Comparison of ENCODE assay signal across 8 mouse cellular contexts in genomic region chr4:131872672-131873292, GRCm38 (mm10). TPM values are rescaled to one million over a fixed set of nuclear protein-coding genes. Genes with fewer than 3 reads are reported as not detected.
DNase-seq lines count a peak whose midpoint lies in the region; ATAC-seq lines count a peak whose summit lies in the region.

No protein-coding gene starts in this region.

- peaks cover 24% of the 10 kb centered on the region for H3K4me1 ChIP-seq in lung, embryonic 16.5 days (replicated peaks; ENCODE audit: control insufficient read depth, insufficient read depth, low read length)
- H3K4me1 ChIP-seq in hindbrain, embryonic 15.5 days (replicated peaks), result peaks cover 38% of the 10 kb centered on the region
- peaks cover 25% of the 10 kb centered on the region for H3K4me1 ChIP-seq in midbrain, embryonic 14.5 days (ENCODE audit: control insufficient read depth, insufficient read depth, low read length)

- peak overlapping the region; percentile 74 for H3K4me3 ChIP-seq in lung, embryonic 16.5 days (ENCODE audit: low read length)
- H3K4me3 ChIP-seq in hindbrain, embryonic 15.5 days, result peak overlapping the region; percentile 97
- peak overlapping the region; percentile 98 for H3K4me3 ChIP-seq in midbrain, embryonic 14.5 days (replicated peaks; ENCODE audit: low read depth, low read length)

- H3K27ac ChIP-seq in lung, embryonic 16.5 days (ENCODE audit: low read length), result peak overlapping the region; percentile 91
- peak overlapping the region; percentile 100 for H3K27ac ChIP-seq in hindbrain, embryonic 15.5 days (replicated peaks)
- H3K27ac ChIP-seq in midbrain, embryonic 14.5 days (replicated peaks; ENCODE audit: low read depth, low read length), result peak overlapping the region; percentile 100

- peak overlapping the region; percentile 61 for H3K4me2 ChIP-seq in lung, embryonic 16.5 days (ENCODE audit: low read depth, low read length)
- H3K4me2 ChIP-seq in hindbrain, embryonic 15.5 days, result peak overlapping the region; percentile 66
- H3K4me2 ChIP-seq in midbrain, embryonic 14.5 days (ENCODE audit: low read length), result peak overlapping the region; percentile 66

- H3K36me3 ChIP-seq in lung, embryonic 16.5 days (ENCODE audit: control insufficient read depth, insufficient read depth, low read length), result no peaks in the 10 kb centered on the region
- no peaks in the 10 kb centered on the region for H3K36me3 ChIP-seq in hindbrain, embryonic 15.5 days
- H3K36me3 ChIP-seq in midbrain, embryonic 14.5 days (ENCODE audit: control insufficient read depth, insufficient read depth, low read length), result 0 out of 2 replicates have a peak, but pooled peaks cover 4% of the 10 kb centered on the region

- peak; percentile 19 for ATAC-seq in lung, embryonic 16.5 days (ENCODE audit: low read depth)
- no peak; the same call in none of the 2 replicates for ATAC-seq in hindbrain, embryonic 15.5 days (ENCODE audit: low FRiP score, low read depth)
- ATAC-seq in midbrain, embryonic 14.5 days (ENCODE audit: low FRiP score, low TSS enrichment), result peak; percentile 43; the same call in 1 of the 2 replicates

- 8% methylated on average over 11 of the region's 11 CpGs for WGBS in lung, embryonic 16.5 days
- WGBS in hindbrain, embryonic 15.5 days, result 9% methylated on average over 11 of the region's 11 CpGs
- 11% methylated on average over 11 of the region's 11 CpGs for whole genome bisulfite sequencing in midbrain, embryonic 14.5 days

- peak; percentile 25 for DNase-seq in cerebellum, adult 11-12 months
- DNase-seq in cerebellum, postnatal 14 days, result no peak
- no peak for DNase-seq in lung, postnatal 25 days (ENCODE audit: low spot score)
- peak; percentile 19 for DNase-seq in midbrain, embryonic 14.5 days
- no peak for DNase-seq in right cerebral cortex, postnatal 4 days
- no peak for DNase-seq in layer of hippocampus, adult 8-10 months (ENCODE audit: low spot score in 2 of 2)

- H3K27me3 ChIP-seq in lung, embryonic 16.5 days (ENCODE audit: control insufficient read depth, insufficient read depth, low read depth, low read length), result no peaks in the 10 kb centered on the region
- H3K27me3 ChIP-seq in hindbrain, embryonic 15.5 days, result no peaks in the 10 kb centered on the region
- H3K27me3 ChIP-seq in midbrain, embryonic 14.5 days (ENCODE audit: control insufficient read depth, insufficient read depth, low read length), result no peaks in the 10 kb centered on the region

- peak overlapping the region; percentile 82 for H3K9ac ChIP-seq in lung, embryonic 16.5 days (ENCODE audit: low read length)
- peak overlapping the region; percentile 52 for H3K9ac ChIP-seq in hindbrain, embryonic 15.5 days
- H3K9ac ChIP-seq in midbrain, embryonic 14.5 days (replicated peaks; ENCODE audit: low read length), result peak overlapping the region; percentile 72

- H3K9me3 ChIP-seq in lung, embryonic 16.5 days (ENCODE audit: control insufficient read depth, low read length), result no peaks in the 10 kb centered on the region
- no peaks in the 10 kb centered on the region for H3K9me3 ChIP-seq in hindbrain, embryonic 15.5 days
- H3K9me3 ChIP-seq in midbrain, embryonic 14.5 days (ENCODE audit: control insufficient read depth, low read length), result no peaks in the 10 kb centered on the region

RNA-seq across cellular contexts. Expression of gene Srsf4, which starts 0.6 kb away (rescaled TPM):
- polyA plus RNA-seq in lung, embryonic 16.5 days (2015; fragmentation: Nextera tagmentation; extraction: Ambion mirVana), result 96.8 and 108 TPM in 2 replicates
- polyA plus RNA-seq in hindbrain, embryonic 15.5 days (2015; fragmentation: Nextera tagmentation; extraction: Ambion mirVana), result 101 and 103 TPM in 2 replicates
- polyA plus RNA-seq in midbrain, embryonic 14.5 days (2014; fragmentation: Nextera tagmentation; extraction: Ambion mirVana), result 91.8 and 121 TPM in 2 replicates
- total RNA-seq in layer of hippocampus, adult 8-10 months (2022), result 10 to 100 TPM; 62.6 to 72.1 (median 65.8) TPM

RNA-seq across cellular contexts. Expression of gene Mecr, which starts 29.5 kb away (rescaled TPM):
- 38.6 and 44.0 TPM in 2 replicates for polyA plus RNA-seq in lung, embryonic 16.5 days (2015; fragmentation: Nextera tagmentation; extraction: Ambion mirVana)
- polyA plus RNA-seq in hindbrain, embryonic 15.5 days (2015; fragmentation: Nextera tagmentation; extraction: Ambion mirVana), result 34.6 and 37.9 TPM in 2 replicates
- 29.9 and 30.8 TPM in 2 replicates for polyA plus RNA-seq in midbrain, embryonic 14.5 days (2014; fragmentation: Nextera tagmentation; extraction: Ambion mirVana)
- 10 to 100 TPM; 31.0 to 43.7 (median 37.7) TPM for total RNA-seq in layer of hippocampus, adult 8-10 months (2022)

RNA-seq across cellular contexts. Expression of gene Ptpru, which starts 34.7 kb away (rescaled TPM):
- 14.1 and 14.6 TPM in 2 replicates for polyA plus RNA-seq in lung, embryonic 16.5 days (2015; fragmentation: Nextera tagmentation; extraction: Ambion mirVana)
- polyA plus RNA-seq in hindbrain, embryonic 15.5 days (2015; fragmentation: Nextera tagmentation; extraction: Ambion mirVana), result 22.6 and 23.4 TPM in 2 replicates
- 18.0 and 20.8 TPM in 2 replicates for polyA plus RNA-seq in midbrain, embryonic 14.5 days (2014; fragmentation: Nextera tagmentation; extraction: Ambion mirVana)
- total RNA-seq in layer of hippocampus, adult 8-10 months (2022), result 10 to 100 TPM; 80.2 to 91.8 (median 84.1) TPM

RNA-seq across cellular contexts. Expression of gene Tmem200b, which starts 48.8 kb away (rescaled TPM):
- polyA plus RNA-seq in lung, embryonic 16.5 days (2015; fragmentation: Nextera tagmentation; extraction: Ambion mirVana), result 0.25 and 0.43 TPM in 2 replicates
- polyA plus RNA-seq in hindbrain, embryonic 15.5 days (2015; fragmentation: Nextera tagmentation; extraction: Ambion mirVana), result 0.16 and 0.29 TPM in 2 replicates
- not detected in 2 replicates for polyA plus RNA-seq in midbrain, embryonic 14.5 days (2014; fragmentation: Nextera tagmentation; extraction: Ambion mirVana)
- total RNA-seq in layer of hippocampus, adult 8-10 months (2022), result 1 to 10 TPM; 2.1 to 3.8 (median 3.2) TPM

Comparison
In these comparisons a context has a peak if more than half of its experiments do, and no peak if none do; other contexts are left out.
1. DNase-seq: peak in cerebellum, adult 11-12 months (single experiment) and midbrain, embryonic 14.5 days (single experiment); none in cerebellum, postnatal 14 days (0 of 2), lung, postnatal 25 days (single experiment), right cerebral cortex, postnatal 4 days (single experiment) and layer of hippocampus, adult 8-10 months (0 of 2).
2. Peak in every context shown above with its lines, with median percentiles within 50 percentile points of each other: H3K27ac ChIP-seq, H3K4me2 ChIP-seq, H3K4me3 ChIP-seq and H3K9ac ChIP-seq.